Mouse (Mus musculus) forebrain, embryonic 14.5 days (tissue): ENCODE measurements at regions not wholly inside any gene's neighbourhood (a gene's known extent, or its start where the extent isn't known, plus 50 kb on each side); places are given as distances from the start of the nearest gene placed in this dataset.

Experiments
- ATAC-seq: fragments of 200-750 bp; cut with Nextera tagmentation; 2 replicates; pipeline ENCODE4 v1.8.0; 2017; ENCODE audit warnings: mild to moderate bottlenecking, moderate library complexity
- DNase-seq: peaks from one replicate; pipeline ENCODE4 v3.0.0-alpha.2; 2015; ENCODE audit warnings: low spot score
- H3K27ac ChIP-seq: fragments of 300-500 bp; sonication (generic); 2 replicates; pipeline ENCODE4 v1.5.1; 2014; ENCODE audit warnings: low read depth, mild to moderate bottlenecking, control low read depth, low read length, moderate library complexity
- H3K27me3 ChIP-seq: fragments of 300-500 bp; sonication (generic); replicated peaks from 2 replicates; pipeline ENCODE4 v1.6.1; 2014; ENCODE audit warnings: low read length, control low read depth, mixed read lengths; ENCODE audit not compliant: control insufficient read depth, insufficient read depth
- H3K36me3 ChIP-seq: fragments of 300-500 bp; sonication (generic); 2 replicates; pipeline ENCODE4 v1.6.1; 2014; ENCODE audit warnings: low read length, control low read depth; ENCODE audit not compliant: control insufficient read depth, insufficient read depth
- H3K4me1 ChIP-seq: fragments of 300-500 bp; sonication (generic); 2 replicates; pipeline ENCODE4 v1.6.1; 2014; ENCODE audit warnings: antibody characterized with exemption, low read length, control low read depth; ENCODE audit not compliant: control insufficient read depth, insufficient read depth
- H3K4me2 ChIP-seq: fragments of 300-500 bp; sonication (generic); 2 replicates; pipeline ENCODE4 v1.6.1; 2014; ENCODE audit warnings: mild to moderate bottlenecking, control low read depth, low read length
- H3K4me3 ChIP-seq: fragments of 300-500 bp; sonication (generic); 2 replicates; pipeline ENCODE4 v1.5.1; 2014; ENCODE audit warnings: low read depth, low read length, control low read depth
- H3K9ac ChIP-seq: fragments of 300-500 bp; sonication (generic); 2 replicates; pipeline ENCODE4 v1.6.1; 2014; ENCODE audit warnings: mild to moderate bottlenecking, low read length, control low read depth, moderate library complexity
- H3K9me3 ChIP-seq: fragments of 300-500 bp; sonication (generic); replicated peaks from 2 replicates; pipeline ENCODE4 v1.6.1; 2016; ENCODE audit warnings: low read length, control low read depth, mixed read lengths; ENCODE audit not compliant: control insufficient read depth
- WGBS: fragments of 180-500 bp; shearing (Covaris S2); extraction: QIAGEN DNeasy Blood & Tissue Kit; methylation state at CpG from one replicate; pipeline ENCODE4 v1.1.7; 2014; 5-methylcytosine and 5-hydroxymethylcytosine counted together

GRCm38 (mm10) chr9:100404426-100404825, 82.2 kb downstream of the Il20rb start:
- ATAC-seq (no peak), DNase-seq (no peak)
- H3K27me3 ChIP-seq = no peaks in the 10 kb centered on the region
- no peak overlapping the region for H3K27ac ChIP-seq
- no peaks in the 10 kb centered on the region for H3K9me3 ChIP-seq
- H3K36me3 ChIP-seq = no peaks in the 10 kb centered on the region
- WGBS = 96% methylated on average over 5 of the region's 5 CpGs
- H3K9ac ChIP-seq = no peak overlapping the region
- H3K4me3 ChIP-seq = no peak overlapping the region
- H3K4me2 ChIP-seq = no peak overlapping the region
- no peaks in the 10 kb centered on the region for H3K4me1 ChIP-seq

DNA sequence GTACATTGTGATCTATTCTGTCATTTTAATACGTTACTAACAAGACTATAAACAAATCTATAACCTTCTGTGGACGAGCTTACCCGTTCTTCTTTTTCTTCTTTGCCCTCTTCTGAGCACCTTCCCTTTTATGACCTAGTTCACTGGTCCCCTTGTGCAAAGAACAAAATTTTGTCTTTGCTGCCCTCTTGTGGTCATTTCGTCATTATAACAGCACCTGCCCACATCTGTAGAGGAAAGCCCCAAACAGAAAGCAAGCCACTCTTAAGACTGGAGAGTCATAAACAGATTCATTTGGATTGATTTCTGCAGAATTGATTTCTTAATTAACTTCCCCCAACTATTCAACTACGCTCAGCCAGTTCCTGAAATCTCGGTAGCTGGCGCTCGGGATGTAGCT, 86.2 kb downstream of the Il20rb start:
- Histone ChIP-seq H3K36me3 (no peaks in the 10 kb centered on the region), H3K27me3 (no peaks in the 10 kb centered on the region), H3K27ac (no peak overlapping the region), H3K9ac (no peak overlapping the region), H3K4me3 (no peak overlapping the region), H3K4me2 (no peak overlapping the region), H3K4me1 (no peaks in the 10 kb centered on the region), H3K9me3 (no peaks in the 10 kb centered on the region)
- peak; percentile 89 for DNase-seq
- WGBS = 18% methylated on average over 8 of the region's 8 CpGs
- peak; percentile 76; the same call in 1 of the 2 replicates for ATAC-seq

DNA sequence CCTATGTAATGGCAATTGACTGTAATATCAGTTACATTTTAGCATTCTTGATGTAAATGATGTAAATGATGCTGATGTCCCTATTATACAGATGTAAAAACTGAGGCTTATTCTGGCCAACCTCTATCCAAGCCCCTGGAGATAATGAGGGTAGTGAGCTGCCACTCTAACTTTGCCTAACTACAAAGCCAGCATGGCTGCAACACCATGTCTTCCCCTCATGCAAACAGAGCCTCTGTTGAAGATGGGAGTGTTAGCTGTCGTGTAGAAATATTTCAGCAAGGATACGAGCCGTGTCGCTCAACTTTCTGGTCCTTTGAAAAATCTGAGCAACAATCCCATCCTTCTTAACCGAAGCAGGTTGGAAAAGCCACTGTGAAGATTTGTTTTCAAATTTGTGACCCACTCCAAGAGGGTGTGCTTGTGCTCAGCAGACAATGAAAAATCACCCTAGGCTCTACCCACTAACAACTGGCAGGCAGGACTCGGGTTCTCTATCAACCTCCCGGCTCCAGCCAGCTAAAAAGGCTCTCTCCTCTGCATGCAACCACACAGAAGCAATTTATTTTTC, 90.2 kb downstream of the Il20rb start:
- Histone ChIP-seq H3K4me1 (no peaks in the 10 kb centered on the region), H3K36me3 (no peaks in the 10 kb centered on the region), H3K9me3 (no peaks in the 10 kb centered on the region), H3K9ac (no peak overlapping the region), H3K4me3 (no peak overlapping the region), H3K4me2 (no peak overlapping the region), H3K27me3 (no peaks in the 10 kb centered on the region), H3K27ac (no peak overlapping the region)
- no peak for ATAC-seq
- DNase-seq = no peak
- WGBS = 88% methylated on average over 7 of the region's 7 CpGs

DNA sequence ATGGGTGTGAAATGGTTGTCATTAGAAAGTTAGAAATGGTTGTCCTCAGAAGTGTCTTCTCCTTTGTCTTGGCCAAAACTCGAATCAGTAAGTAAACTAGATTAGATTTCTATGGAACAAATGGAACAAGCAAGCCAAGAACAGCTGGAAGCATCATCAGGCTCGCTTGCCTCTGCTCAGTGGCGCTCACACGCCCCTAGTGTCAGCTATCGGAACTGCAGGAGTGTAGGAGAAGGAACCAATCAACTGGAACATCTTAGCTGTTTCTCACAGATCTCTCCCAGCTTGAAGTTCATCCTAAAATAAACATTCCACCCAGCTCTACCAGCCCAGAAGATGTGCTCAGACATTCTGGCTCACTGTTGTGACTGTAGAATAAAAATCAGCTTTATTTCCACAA, 90.9 kb downstream of the Il20rb start:
- Histone ChIP-seq H3K27me3 (no peaks in the 10 kb centered on the region), H3K4me2 (no peak overlapping the region), H3K36me3 (no peaks in the 10 kb centered on the region), H3K27ac (no peak overlapping the region), H3K4me3 (no peak overlapping the region), H3K9me3 (no peaks in the 10 kb centered on the region), H3K4me1 (no peaks in the 10 kb centered on the region), H3K9ac (no peak overlapping the region)
- DNase-seq (peak; percentile 74), ATAC-seq (no peak)
- 6% methylated on average over 5 of the region's 5 CpGs for WGBS

- H3K9ac ChIP-seq = no peak overlapping the region
Measured at GRCm38 (mm10) chr9:100394632-100395031, 92.0 kb downstream of the Il20rb start.

DNA sequence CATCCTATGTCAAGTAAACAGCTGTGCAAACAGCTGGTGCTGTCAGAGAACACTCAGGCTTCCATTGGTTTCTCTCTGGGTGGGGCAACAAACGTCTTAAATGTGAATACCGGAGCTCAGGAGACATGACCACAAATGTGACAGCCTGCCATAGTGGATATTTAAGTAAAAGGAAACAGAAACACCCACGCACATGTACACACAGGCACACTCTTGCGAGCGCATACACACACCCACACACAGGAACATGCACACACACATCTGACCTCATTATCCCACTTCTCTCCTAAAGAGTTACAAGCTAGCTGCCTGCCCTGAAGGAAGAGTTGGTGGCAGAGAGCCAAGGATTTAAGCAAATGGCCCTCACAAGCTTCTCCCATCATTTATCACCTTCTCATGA, 92.4 kb downstream of the Il20rb start:
- DNase-seq (no peak), ATAC-seq (no peak)

More at GRCm38 (mm10) chr9:100394632-100395031, 92.0 kb downstream of the Il20rb start:
- ATAC-seq (no peak), DNase-seq (no peak)
- 89% methylated on average over 1 of the region's 1 CpGs for WGBS
- Histone ChIP-seq H3K4me3 (no peak overlapping the region), H3K27ac (no peak overlapping the region), H3K36me3 (no peaks in the 10 kb centered on the region), H3K27me3 (no peaks in the 10 kb centered on the region), H3K9me3 (no peaks in the 10 kb centered on the region), H3K4me2 (no peak overlapping the region), H3K4me1 (no peaks in the 10 kb centered on the region)

GRCm38 (mm10) chr9:100392262-100392661, 94.3 kb downstream of the Il20rb start:
- Histone ChIP-seq H3K9ac (no peak overlapping the region), H3K27ac (no peak overlapping the region), H3K36me3 (no peaks in the 10 kb centered on the region), H3K9me3 (no peaks in the 10 kb centered on the region), H3K4me3 (no peak overlapping the region), H3K27me3 (no peaks in the 10 kb centered on the region; the same call in 1 of the 2 replicates), H3K4me2 (no peak overlapping the region), H3K4me1 (no peaks in the 10 kb centered on the region)
- ATAC-seq = no peak
- 30% methylated on average over 1 of the region's 1 CpGs for WGBS
- no peak for DNase-seq

More for the DNA sequence above, 92.4 kb downstream of the Il20rb start:
- Histone ChIP-seq H3K4me3 (no peak overlapping the region), H3K4me2 (no peak overlapping the region), H3K9ac (no peak overlapping the region), H3K27me3 (no peaks in the 10 kb centered on the region), H3K9me3 (no peaks in the 10 kb centered on the region), H3K27ac (no peak overlapping the region), H3K36me3 (no peaks in the 10 kb centered on the region), H3K4me1 (no peaks in the 10 kb centered on the region)
- 71% methylated on average over 5 of the region's 5 CpGs for WGBS

DNA sequence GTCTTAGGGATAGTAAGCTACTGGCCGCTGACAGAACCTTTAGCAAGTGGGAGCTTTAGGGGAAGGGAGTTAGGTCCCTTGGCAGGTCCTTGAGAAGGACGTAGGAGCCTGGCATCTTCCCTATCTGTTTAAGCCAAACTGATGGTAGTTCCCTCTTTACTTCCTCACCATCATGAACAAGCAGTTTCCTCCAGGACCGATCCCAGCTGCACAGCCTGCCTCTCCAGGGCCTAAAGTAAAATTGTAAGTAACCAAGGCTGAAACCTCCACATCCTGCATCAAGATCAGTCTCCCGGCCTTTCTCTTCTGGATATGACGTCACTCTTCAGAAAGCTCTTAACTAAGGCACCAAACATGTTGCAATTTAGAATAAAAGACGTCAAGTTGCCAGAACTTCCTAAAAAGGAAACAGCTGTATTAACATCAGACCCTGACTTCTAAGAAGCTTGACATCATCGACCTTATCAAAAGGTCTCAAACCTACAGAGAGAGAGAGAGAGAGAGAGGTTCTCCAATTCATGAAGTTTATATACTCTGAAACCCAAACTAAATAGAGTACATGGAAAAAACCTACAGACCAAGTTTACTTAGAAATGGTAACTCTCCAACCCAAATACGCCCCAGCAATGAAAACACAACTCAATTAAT, 94.9 kb downstream of the Il20rb start:
- Histone ChIP-seq H3K9ac (no peak overlapping the region), H3K36me3 (no peaks in the 10 kb centered on the region), H3K4me1 (no peaks in the 10 kb centered on the region), H3K4me2 (no peak overlapping the region), H3K4me3 (no peak overlapping the region), H3K27ac (no peak overlapping the region), H3K9me3 (no peaks in the 10 kb centered on the region), H3K27me3 (no peaks in the 10 kb centered on the region; the same call in 1 of the 2 replicates)
- WGBS = 79% methylated on average over 8 of the region's 8 CpGs
- ATAC-seq (no peak), DNase-seq (no peak)

DNA sequence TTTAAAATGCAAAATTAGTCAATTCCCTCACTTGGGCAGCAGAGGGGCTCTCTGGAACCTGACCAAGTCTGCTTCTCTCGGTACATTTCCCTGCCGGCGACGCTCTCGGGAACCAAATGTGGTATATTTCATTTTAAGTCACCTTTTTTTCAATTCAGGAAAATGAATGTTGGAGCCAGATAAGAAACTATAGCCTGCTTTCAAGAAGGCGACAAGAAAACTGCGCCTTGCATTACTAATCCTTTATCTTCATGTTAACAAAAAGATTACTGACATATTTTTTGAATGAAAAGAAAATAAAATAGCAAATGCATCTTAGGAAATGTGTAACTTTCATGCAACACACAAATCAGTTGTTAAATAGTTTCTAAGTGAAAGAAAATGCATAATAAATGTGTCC, 98.2 kb downstream of the Il20rb start:
- H3K27ac ChIP-seq = no peak overlapping the region
- ATAC-seq (no peak), DNase-seq (no peak)
- no peak overlapping the region for H3K9ac ChIP-seq
- H3K27me3 ChIP-seq = no peaks in the 10 kb centered on the region; the same call in 1 of the 2 replicates
- no peak overlapping the region for H3K4me3 ChIP-seq
- H3K4me1 ChIP-seq = no peaks in the 10 kb centered on the region
- no peak overlapping the region for H3K4me2 ChIP-seq
- 92% methylated on average over 7 of the region's 7 CpGs for WGBS
- no peaks in the 10 kb centered on the region for H3K9me3 ChIP-seq
- no peaks in the 10 kb centered on the region for H3K36me3 ChIP-seq
